Mouse (Mus musculus) ES-Bruce4 (cell line): ENCODE results near the gene Alx3. TPM values are rescaled to one million over a fixed set of nuclear protein-coding genes. Genes with fewer than 3 reads are reported as not detected.
A peak's percentile ranks its signal among the peaks of the same experiment; 100 is the strongest.

Experiments
- H3K27ac ChIP-seq: 2 replicates; pipeline ENCODE4 v1.5.1; 2012; ENCODE audit warnings: low read length, inconsistent platforms; ENCODE audit not compliant: insufficient read depth
- H3K27me3 ChIP-seq: 2 replicates; pipeline ENCODE4 v1.6.1; 2012; ENCODE audit warnings: mild to moderate bottlenecking, low read length, inconsistent platforms; ENCODE audit not compliant: control insufficient read depth, poor library complexity, insufficient read depth, severe bottlenecking
- H3K36me3 ChIP-seq: 2 replicates; pipeline ENCODE4 v1.6.1; 2012; ENCODE audit warnings: inconsistent platforms, mild to moderate bottlenecking, low read length, moderate library complexity; ENCODE audit not compliant: control insufficient read depth, poor library complexity, insufficient read depth, severe bottlenecking
- H3K4me1 ChIP-seq: one replicate; pipeline ENCODE4 v1.8.1; 2011; ENCODE audit warnings: low read length; ENCODE audit not compliant: control insufficient read depth, insufficient read depth
- H3K4me3 ChIP-seq: 2 replicates; pipeline ENCODE4 v1.5.1; 2011; ENCODE audit warnings: low read depth, mild to moderate bottlenecking, low read length
- H3K9ac ChIP-seq: 2 replicates; pipeline ENCODE4 v1.6.1; 2012; ENCODE audit warnings: low read depth, mild to moderate bottlenecking, inconsistent platforms; ENCODE audit not compliant: poor library complexity, severe bottlenecking
- H3K9me3 ChIP-seq: replicated peaks from 2 replicates; pipeline ENCODE4 v1.6.1; 2012; ENCODE audit warnings: mild to moderate bottlenecking, low read length, inconsistent platforms; ENCODE audit not compliant: control insufficient read depth, poor library complexity, insufficient read depth, severe bottlenecking
- CTCF ChIP-seq: IDR thresholded peaks from one replicate; pipeline ENCODE4 v1.8.1; 2011; ENCODE audit warnings: low read depth, low read length
- EP300 ChIP-seq: IDR thresholded peaks from 2 replicates; pipeline ENCODE4 v1.6.1; 2011; ENCODE audit warnings: low read depth, low read length; ENCODE audit not compliant: insufficient read depth
- POLR2A ChIP-seq: IDR thresholded peaks from one replicate; pipeline ENCODE4 v1.8.1; 2011; ENCODE audit warnings: low read length; ENCODE audit not compliant: insufficient read depth
- polyA plus RNA-seq: library from polyadenylated mRNA; stranded (reverse); fragments of >200 nt; gene quantifications from 2 replicates; pipeline ENCODE4 v1.2.4, GENCODE M21; 2011; ENCODE audit warnings: low read depth; ENCODE audit not compliant: missing spikeins, insufficient read depth, insufficient read length

The Alx3 gene
- 0.31 and 1.2 TPM in 2 replicates for polyA plus RNA-seq

DNA sequence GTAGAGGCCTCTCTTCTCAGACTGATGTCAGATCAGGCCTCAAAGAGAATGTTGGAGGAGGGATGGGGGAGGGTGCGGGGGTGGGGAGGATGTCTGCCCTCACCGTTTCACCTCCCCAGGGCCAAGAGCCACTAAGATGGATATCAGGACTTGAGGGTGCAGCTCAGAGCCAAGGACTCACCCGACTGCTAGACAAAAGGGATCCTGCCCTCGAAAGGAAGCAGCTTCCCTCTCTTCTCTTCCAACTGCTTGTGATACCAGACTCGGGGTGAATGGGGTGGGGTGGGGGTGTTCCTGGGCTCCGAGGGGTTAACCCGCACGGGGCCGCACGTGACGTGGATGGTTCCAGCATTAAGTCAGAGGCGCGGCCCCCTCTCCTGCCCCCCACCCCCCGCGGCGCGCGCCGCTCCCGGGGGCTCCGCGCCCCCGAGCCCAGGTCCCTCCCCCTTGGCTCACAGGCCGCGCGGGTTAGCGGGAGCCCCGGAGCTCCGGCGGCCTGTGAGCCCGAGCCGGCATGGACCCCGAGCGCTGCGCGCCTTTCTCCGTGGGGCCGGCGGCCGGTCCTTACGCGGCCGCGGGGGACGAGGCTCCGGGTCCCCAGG is at the start of gene Alx3:
Alx3 (plus strand) TSS at position 370 of the 602 bp plus-strand sequence.
- Histone ChIP-seq H3K4me3 (peak within 1 kb of the TSS; percentile 49), H3K27me3 (peaks cover 21% of the 10 kb centered on the region), H3K4me1 (no peaks in the 10 kb centered on the region), H3K27ac (no peak within 1 kb of the TSS), H3K9ac (peak within 1 kb of the TSS; percentile 40), H3K9me3 (no peaks in the 10 kb centered on the region), H3K36me3 (no peaks in the 10 kb centered on the region)
- no peak for TF ChIP-seq CTCF
- TF ChIP-seq EP300 = no peak
- TF ChIP-seq POLR2A = no peak

DNA sequence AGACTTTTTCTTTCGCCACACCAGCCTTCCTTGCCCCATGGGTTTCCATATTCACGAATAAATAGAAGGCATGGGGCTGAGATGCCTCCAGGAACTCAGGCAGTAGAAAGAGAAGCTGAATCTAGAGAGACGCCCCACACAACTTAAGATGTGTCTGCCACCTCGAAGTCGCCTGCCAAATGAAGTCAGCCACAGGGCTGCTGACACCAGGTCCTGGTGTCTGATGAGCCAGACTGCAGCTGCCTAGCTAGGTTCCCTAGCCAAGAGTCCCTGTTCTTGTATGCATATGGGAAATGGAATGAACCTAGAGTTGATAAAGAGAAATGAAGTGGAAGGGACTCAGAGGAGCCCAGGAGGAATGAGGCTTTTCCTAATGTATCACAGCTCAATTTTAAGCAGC is 49.6 kb upstream of the Alx3 start:
- Histone ChIP-seq H3K27me3 (no peaks in the 10 kb centered on the region), H3K9me3 (no peaks in the 10 kb centered on the region), H3K27ac (no peak overlapping the region), H3K4me1 (no peaks in the 10 kb centered on the region), H3K36me3 (no peaks in the 10 kb centered on the region), H3K9ac (no peak overlapping the region), H3K4me3 (no peak overlapping the region)
- TF ChIP-seq EP300 = no peak
- no peak for TF ChIP-seq CTCF

DNA sequence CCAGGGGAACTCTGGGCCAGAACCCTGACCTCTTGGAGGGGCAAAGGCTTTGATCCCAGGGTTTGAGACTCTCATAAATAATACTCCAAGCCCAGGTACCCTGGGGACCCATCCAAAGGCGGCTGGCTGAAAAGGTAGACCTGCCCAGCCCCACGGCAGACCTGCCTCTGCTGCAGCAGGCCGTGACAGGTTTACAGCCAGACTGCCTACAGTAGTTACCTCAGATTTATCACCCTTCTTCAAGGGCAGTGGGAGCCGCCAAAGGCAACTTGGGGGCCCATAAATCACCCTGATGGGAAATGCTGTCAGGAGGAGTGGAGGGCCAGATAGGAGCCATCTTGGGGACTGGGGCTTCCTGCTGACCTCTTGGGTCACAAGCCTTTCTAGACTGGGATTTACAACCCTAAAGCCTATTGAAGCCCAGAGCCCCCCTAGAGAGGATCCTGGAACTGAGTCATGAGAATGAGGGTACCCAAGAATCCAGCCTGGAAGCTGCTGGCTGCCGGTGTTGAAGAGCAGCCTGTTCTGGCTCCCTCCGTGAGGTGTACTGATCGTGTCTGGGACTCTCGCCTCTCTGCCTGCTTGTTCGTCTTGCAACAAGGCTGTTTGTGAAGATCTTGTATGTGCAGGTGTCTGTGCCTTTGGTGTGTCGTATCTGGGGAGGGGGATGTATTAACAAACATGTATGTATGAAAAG is 49.0 kb upstream of the Alx3 start:
- H3K9me3 ChIP-seq = no peaks in the 10 kb centered on the region
- no peak for TF ChIP-seq POLR2A
- no peak for TF ChIP-seq CTCF
- TF ChIP-seq EP300 = no peak
- H3K27me3 ChIP-seq = no peaks in the 10 kb centered on the region
- no peak overlapping the region for H3K9ac ChIP-seq
- no peak overlapping the region for H3K4me3 ChIP-seq
- no peaks in the 10 kb centered on the region for H3K36me3 ChIP-seq
- H3K27ac ChIP-seq = no peak overlapping the region
- no peaks in the 10 kb centered on the region for H3K4me1 ChIP-seq

DNA sequence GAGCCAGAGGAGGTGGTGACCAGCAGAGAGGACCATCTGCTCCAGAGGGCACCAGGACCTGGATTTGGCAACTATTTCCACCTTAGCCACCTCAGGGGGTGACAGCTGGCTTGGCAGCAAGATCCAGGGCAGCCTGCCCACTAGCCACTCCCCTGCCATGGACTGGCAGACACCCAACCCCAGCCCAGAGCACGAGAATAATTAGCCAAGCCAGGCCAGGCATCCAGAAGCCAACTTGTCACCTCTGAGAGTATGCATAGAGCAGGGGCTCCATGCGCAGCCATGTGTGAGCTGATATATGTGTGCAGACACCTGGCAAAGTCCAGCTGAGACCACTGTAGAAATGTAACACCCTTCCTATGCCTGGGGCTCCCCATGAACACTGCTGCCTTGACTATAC is 47.9 kb upstream of the Alx3 start:
- Histone ChIP-seq H3K9me3 (no peaks in the 10 kb centered on the region), H3K27me3 (no peaks in the 10 kb centered on the region), H3K36me3 (no peaks in the 10 kb centered on the region), H3K27ac (no peak overlapping the region), H3K4me3 (no peak overlapping the region), H3K4me1 (no peaks in the 10 kb centered on the region), H3K9ac (no peak overlapping the region)
- no peak for TF ChIP-seq EP300
- no peak for TF ChIP-seq POLR2A
- TF ChIP-seq CTCF = no peak

DNA sequence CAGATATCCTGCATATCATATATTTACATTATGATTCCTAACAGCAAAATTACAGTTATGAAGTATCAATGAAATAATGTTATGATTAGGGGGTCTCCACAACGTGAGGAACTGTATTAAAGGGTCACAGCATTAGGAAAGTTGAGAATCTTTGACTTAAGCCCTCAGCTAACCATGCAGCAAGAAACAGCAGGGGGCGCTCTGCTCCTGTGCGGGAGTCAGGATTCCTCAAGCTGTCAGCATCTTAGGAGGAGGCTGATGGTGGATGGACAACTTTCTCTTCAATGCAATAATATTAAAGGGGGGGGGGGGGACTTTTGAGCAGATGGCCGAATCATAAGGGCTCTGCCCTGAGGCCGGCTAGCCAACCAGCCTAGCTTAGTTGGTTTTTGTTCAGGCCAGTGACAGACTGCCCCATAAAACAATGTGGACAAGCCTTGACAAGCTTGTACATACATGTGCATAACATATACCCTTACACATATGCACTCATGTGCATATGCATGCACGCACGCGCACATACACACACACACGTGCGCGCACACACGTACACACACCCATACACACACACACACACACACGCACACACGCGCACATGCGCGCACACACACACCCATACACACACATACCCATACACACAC is 44.3 kb upstream of the Alx3 start:
- Histone ChIP-seq H3K9me3 (no peaks in the 10 kb centered on the region), H3K4me3 (no peak overlapping the region), H3K36me3 (no peaks in the 10 kb centered on the region), H3K27me3 (no peaks in the 10 kb centered on the region), H3K27ac (no peak overlapping the region), H3K9ac (no peak overlapping the region), H3K4me1 (no peaks in the 10 kb centered on the region)
- TF ChIP-seq CTCF = peak; percentile 88
- TF ChIP-seq POLR2A = no peak

DNA sequence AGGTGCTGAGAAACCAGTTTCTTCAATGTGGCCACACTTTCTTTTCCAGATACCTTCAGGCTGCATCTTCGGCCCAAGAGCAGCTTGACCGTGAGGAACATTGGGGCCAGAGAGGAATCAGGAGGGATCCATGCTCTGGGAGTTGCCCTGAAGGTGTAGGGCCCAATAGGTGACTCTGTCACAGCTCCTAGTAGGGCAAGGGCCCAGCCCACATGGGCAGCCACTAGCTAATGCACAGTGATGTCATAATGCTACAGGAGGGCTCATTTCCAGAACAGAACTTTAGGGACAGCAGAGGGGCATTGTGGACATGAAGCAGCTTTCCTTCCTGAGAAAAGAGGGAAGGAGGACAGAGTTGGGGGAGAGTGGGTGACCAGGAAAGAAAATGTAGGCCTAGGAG is 40.0 kb upstream of the Alx3 start, which contains the start of gene Ubl4b:
Ubl4b (minus strand) TSS at position 232 of the 400 bp plus-strand sequence.
- Histone ChIP-seq H3K27ac (no peak within 1 kb of the TSS), H3K36me3 (no peaks in the 10 kb centered on the region), H3K4me1 (no peaks in the 10 kb centered on the region), H3K27me3 (no peaks in the 10 kb centered on the region), H3K9ac (no peak within 1 kb of the TSS), H3K4me3 (no peak within 1 kb of the TSS), H3K9me3 (no peaks in the 10 kb centered on the region)
- TF ChIP-seq POLR2A = no peak
- no peak for TF ChIP-seq EP300
- no peak for TF ChIP-seq CTCF
